Mouse (Mus musculus): ENCODE measurements around the gene Zwint.

Gene Zwint

GRCm38 (mm10) chr10:72713754-72714153 is 59.1 kb downstream of the Zwint start:
- no peak for TF ChIP-seq CTCF (conservative IDR thresholded peaks at IDR 0.05; ENCODE audit: low read length)
- no peaks in the 10 kb centered on the region for H3K4me1 ChIP-seq (replicated peaks; ENCODE audit: low read depth, low read length)
- H3K27me3 ChIP-seq (ENCODE audit: insufficient read depth, low read length) = no peaks in the 10 kb centered on the region
- no peak overlapping the region for H3K4me3 ChIP-seq (replicated peaks; ENCODE audit: low read length)
- no peaks in the 10 kb centered on the region for H3K36me3 ChIP-seq (ENCODE audit: insufficient read depth, low read length)
- peaks cover 6% of the 10 kb centered on the region; the same call in 1 of the 2 replicates for H3K9me3 ChIP-seq (ENCODE audit: low read length)
